Mouse (Mus musculus) C2C12 (cell line): ENCODE data around the gene Gm45062.

Experiments used
- CEBPB ChIP-seq: IDR thresholded peaks from one replicate; pipeline ENCODE4 v1.6.1; 2011; ENCODE audit warnings: low read depth, mild to moderate bottlenecking, control low read depth, moderate library complexity
- CTCF ChIP-seq: IDR thresholded peaks from one replicate; pipeline ENCODE4 v1.5.1; 2011; ENCODE audit not compliant: control insufficient read depth, insufficient read depth, insufficient read length
- FOSL1 ChIP-seq: IDR thresholded peaks from one replicate; pipeline ENCODE4 v1.8.0; 2011; ENCODE audit warnings: mild to moderate bottlenecking, low read length; ENCODE audit not compliant: poor library complexity, insufficient read depth, severe bottlenecking
- MAX ChIP-seq: IDR thresholded peaks from one replicate; pipeline ENCODE4 v1.6.1; 2011; ENCODE audit warnings: mild to moderate bottlenecking, control low read depth
- MYOD1 ChIP-seq: IDR thresholded peaks from one replicate; pipeline ENCODE4 v1.6.1; 2011; ENCODE audit warnings: low read depth; ENCODE audit not compliant: control insufficient read depth, insufficient read length
- MYOG ChIP-seq: IDR thresholded peaks from one replicate; pipeline ENCODE4 v1.6.1; 2011; ENCODE audit not compliant: control insufficient read depth, insufficient read length; ENCODE audit errors: extremely low read depth
- USF1 ChIP-seq: IDR thresholded peaks from one replicate; pipeline ENCODE4 v1.6.1; 2011; ENCODE audit warnings: low read depth, mild to moderate bottlenecking, control low read depth, moderate library complexity

DNA sequence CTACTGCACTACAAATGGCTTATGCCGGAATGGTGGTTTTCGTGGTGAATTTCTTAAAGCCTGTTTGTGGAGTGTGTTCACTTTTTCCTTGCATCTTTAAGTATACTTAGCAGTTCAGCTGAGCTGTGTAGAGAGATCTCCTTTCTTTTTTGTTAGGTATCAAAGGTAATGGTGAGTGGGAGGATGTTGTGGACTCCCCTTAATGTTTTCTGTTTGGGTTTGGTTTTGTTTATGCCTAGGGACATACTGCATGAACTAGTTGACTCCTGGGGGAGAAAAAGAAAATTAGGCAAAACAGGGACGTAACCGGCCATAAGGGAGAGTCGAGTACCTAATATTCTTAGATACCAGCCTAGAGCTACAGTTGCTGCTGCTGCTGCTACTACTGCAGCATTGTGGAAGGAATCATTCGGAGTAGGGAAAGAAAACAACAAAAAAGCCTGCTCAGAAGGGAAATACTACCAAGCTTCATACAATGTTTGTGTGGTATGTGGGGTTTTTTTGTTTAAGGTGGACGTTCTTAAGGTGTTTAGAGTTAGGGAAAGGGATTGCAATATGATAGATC lies 251.7 kb downstream of the Gm45062 start:
- TF ChIP-seq USF1 (no peak), CTCF (no peak), MAX (no peak), CEBPB (no peak), MYOG (no peak), MYOD1 (no peak), FOSL1 (no peak)
